Mouse (Mus musculus): ENCODE results near the gene Satl1. TPM values are rescaled to one million over a fixed set of nuclear protein-coding genes. Genes with fewer than 3 reads are reported as not detected.
A peak's percentile ranks its signal among the peaks of the same experiment; 100 is the strongest.
"Not testable (repeated sequence)": the region's sequence is repeated elsewhere in the genome, so short reads cannot be mapped to it uniquely, and the experiment has no call there.

The Satl1 gene
- not detected in 2 replicates for polyA plus RNA-seq (2015; fragmentation: Nextera tagmentation; extraction: Ambion mirVana)

DNA sequence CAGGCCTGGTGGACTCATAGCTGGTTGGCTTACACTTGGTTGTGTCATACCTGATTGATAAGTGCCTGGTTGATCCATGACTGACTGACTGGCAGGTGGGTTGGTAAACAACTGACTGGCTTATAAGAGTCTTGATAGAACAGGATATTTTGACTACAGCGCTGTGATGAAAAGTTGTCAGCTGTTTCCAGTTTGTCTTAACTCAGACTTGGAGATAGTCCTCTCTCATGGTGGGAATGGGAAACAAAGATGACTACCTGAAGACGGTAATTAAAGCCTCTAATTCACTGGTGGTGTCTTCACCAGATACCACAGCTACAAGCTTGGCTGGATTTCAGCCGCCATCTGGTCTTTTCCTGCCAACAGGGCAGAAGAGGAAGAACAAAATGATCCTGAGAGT lies at the start of gene Satl1:
TSS of gene Satl1 (minus strand) at position 101 of the 400 bp plus-strand sequence.
- Histone ChIP-seq H3K4me2 (replicated peaks) (no peak within 1 kb of the TSS), H3K9me3 (no peaks in the 10 kb centered on the region), H3K4me3 (no peak within 1 kb of the TSS), H3K4me1 (no peaks in the 10 kb centered on the region), H3K27ac (replicated peaks) (no peak within 1 kb of the TSS), H3K36me3 (no peaks in the 10 kb centered on the region), H3K9ac (replicated peaks) (no peak within 1 kb of the TSS), H3K27me3 (no peaks in the 10 kb centered on the region)
- no peak for ATAC-seq (replicated peaks)
- 89% methylated on average over 3 of the region's 3 CpGs for WGBS

DNA sequence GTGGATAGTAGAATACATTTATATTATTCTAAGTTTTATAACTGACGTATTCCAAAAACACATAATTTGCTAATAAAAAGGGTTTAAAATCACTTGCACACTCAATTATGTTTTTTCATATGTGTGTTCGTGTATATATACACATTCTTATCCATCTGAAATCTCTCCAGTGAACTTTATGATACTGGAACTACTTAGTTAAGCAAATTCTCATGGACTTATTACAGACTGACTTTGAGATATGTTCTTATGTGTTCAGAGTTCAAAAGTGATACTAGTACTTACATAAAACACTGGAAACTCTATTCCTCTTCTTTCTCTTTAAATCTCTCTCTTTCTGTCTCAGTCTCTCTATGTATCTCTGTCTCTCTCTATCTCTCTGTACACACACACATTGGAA lies 31.5 kb upstream of the Satl1 start:
- H3K9ac ChIP-seq (replicated peaks), result no peak overlapping the region
- no peak overlapping the region for H3K27ac ChIP-seq (replicated peaks)
- no peaks in the 10 kb centered on the region for H3K4me1 ChIP-seq
- no peak overlapping the region for H3K4me3 ChIP-seq
- no peak overlapping the region for H3K4me2 ChIP-seq (replicated peaks)
- no peaks in the 10 kb centered on the region for H3K36me3 ChIP-seq
- ATAC-seq (replicated peaks), result no peak
- 83% methylated on average over 2 of the region's 2 CpGs for WGBS
- H3K27me3 ChIP-seq, result no peaks in the 10 kb centered on the region
- H3K9me3 ChIP-seq, result no peaks in the 10 kb centered on the region

DNA sequence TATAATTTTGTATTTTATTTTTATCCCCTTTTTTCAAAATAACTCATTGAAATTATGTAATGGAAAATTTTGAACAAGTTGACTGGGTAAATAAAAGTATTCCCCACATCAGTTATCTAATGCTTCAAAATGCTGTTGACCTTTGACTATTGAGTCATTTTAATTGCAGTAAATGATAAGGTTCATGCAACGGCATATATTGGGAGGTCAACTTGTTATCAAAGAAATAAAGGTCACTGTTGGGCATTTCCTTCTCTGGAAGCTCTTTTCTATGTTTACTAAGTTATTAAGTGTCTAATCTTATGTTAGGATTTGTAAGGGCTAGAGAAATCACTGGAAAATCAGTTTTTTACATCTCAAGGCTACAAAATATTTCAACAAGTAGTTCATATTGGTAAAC lies 31.0 kb upstream of the Satl1 start:
- no peak overlapping the region for H3K27ac ChIP-seq (replicated peaks)
- H3K27me3 ChIP-seq, result no peaks in the 10 kb centered on the region
- H3K4me3 ChIP-seq, result no peak overlapping the region
- no peak overlapping the region for H3K4me2 ChIP-seq (replicated peaks)
- H3K36me3 ChIP-seq, result no peaks in the 10 kb centered on the region
- ATAC-seq (replicated peaks), result no peak
- no peaks in the 10 kb centered on the region for H3K9me3 ChIP-seq
- H3K9ac ChIP-seq (replicated peaks), result no peak overlapping the region
- H3K4me1 ChIP-seq, result no peaks in the 10 kb centered on the region
- 89% methylated on average over 1 of the region's 1 CpGs for WGBS

DNA sequence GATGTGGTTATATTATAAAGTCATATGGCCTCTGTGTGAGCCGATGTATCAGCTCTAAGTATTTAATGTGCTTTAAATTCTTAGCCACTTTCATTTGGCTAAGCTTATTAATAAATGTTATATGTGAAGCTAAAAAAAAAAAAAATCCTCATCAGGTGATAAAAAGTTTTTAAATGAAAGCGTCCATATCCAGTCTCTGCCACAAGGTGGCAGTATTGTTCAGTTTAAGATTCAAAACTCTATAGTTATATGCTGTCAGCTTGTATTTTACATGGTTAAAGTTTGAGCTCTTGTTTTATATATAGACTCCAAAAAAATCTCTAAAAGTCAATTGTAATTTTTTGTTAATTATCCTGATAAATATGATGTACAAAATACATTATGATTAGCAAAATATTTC lies 16.4 kb upstream of the Satl1 start:
- not testable (repeated sequence) for H3K27ac ChIP-seq (replicated peaks); H3K36me3 ChIP-seq; H3K4me2 ChIP-seq (replicated peaks); H3K4me1 ChIP-seq; ATAC-seq (replicated peaks); H3K27me3 ChIP-seq; H3K9ac ChIP-seq (replicated peaks); H3K4me3 ChIP-seq; H3K9me3 ChIP-seq
- 48% methylated on average over 2 of the region's 2 CpGs for WGBS

DNA sequence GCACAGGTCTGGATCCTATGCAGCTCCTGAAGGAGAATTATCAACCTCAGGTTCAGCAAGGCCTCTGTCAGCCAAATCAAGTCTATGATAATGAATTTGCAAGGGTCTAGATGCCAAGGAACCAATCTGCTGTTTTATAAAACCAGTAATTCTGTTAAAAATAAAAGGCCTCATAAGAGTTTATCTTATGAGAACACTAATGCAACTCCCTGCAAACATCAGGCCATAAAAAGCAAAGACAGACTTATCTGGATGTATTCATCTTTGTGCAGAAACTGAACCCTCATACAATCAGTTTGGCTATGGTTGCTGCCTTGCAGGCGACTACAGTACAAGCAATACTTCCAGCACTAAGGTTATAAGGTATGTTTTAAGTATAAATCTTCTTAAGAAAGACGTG lies 5.7 kb upstream of the Satl1 start:
- no peak overlapping the region for H3K9ac ChIP-seq (replicated peaks)
- no peak overlapping the region for H3K27ac ChIP-seq (replicated peaks)
- H3K36me3 ChIP-seq, result no peaks in the 10 kb centered on the region
- H3K9me3 ChIP-seq, result no peaks in the 10 kb centered on the region
- no peak for ATAC-seq (replicated peaks)
- no peaks in the 10 kb centered on the region for H3K27me3 ChIP-seq
- H3K4me3 ChIP-seq, result no peak overlapping the region
- WGBS, result 75% methylated on average over 2 of the region's 2 CpGs
- H3K4me1 ChIP-seq, result no peaks in the 10 kb centered on the region
- no peak overlapping the region for H3K4me2 ChIP-seq (replicated peaks)

DNA sequence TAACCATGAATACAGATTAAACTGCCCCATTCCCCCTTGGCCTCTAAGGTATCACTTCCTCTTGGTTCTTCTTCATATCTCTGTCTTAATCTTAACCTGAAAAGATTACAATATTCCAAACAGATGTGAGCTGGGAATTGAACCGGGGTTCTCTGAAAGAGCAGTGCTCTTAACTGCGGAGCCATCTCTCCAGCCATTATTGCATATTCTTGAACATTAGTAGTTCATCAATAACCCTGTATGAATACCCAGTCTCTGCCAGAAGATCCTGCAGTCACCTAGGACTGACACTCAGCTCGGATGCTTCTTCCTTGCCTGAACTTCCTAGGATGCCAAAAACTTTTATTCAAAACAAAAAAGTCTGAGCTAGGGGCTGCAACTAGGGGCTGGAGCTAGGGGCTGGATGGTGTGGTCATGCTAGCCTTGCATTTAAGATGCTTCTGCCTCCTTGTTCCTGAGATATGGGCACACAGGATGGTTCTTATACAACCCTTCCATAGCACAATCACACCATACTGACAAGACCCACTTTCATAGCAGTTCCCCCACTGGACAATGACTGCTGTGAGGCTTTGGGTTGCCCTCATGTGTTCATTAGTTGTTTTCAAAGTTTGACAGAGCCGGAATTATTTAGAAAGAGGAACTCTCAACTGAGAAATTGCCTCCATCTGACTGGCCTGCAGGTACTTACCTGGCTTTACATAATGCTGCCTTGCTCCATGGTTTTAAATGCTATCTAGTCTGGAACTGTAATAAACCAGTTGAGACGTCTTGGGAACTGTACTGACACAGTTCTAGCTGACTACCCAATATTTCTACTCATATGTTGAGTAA lies 35.8 kb downstream of the Satl1 start:
- H3K36me3 ChIP-seq; H3K9me3 ChIP-seq; H3K4me2 ChIP-seq (replicated peaks); H3K4me3 ChIP-seq; H3K27ac ChIP-seq (replicated peaks); H3K27me3 ChIP-seq; H3K4me1 ChIP-seq; H3K9ac ChIP-seq (replicated peaks): not testable (repeated sequence)
- peak; percentile 99 for ATAC-seq (replicated peaks)
- WGBS, result 87% methylated on average over 5 of the region's 5 CpGs

DNA sequence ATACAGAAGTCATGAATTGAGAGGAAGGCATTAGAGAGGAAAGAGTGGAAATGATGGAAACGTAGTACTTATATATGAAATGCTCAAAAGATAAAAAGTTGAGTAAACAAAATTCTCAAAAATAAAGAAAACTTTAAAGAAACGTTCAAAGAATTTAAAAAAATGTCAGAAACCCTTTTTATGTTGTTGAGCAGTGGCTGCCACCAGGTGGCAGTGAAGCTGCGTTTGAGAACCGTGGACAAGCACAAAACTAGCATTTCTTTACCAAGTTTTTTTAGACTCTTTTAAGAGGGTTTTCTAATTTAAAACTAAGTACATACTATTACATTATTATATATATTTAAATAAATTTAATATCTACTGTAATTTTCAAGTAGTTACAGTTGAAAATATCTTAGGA lies 38.2 kb downstream of the Satl1 start:
- no peak overlapping the region for H3K9ac ChIP-seq (replicated peaks)
- no peak overlapping the region for H3K4me3 ChIP-seq
- H3K4me1 ChIP-seq, result no peaks in the 10 kb centered on the region
- H3K9me3 ChIP-seq, result peaks cover 7% of the 10 kb centered on the region
- 49% methylated on average over 4 of the region's 4 CpGs for WGBS
- no peaks in the 10 kb centered on the region for H3K36me3 ChIP-seq
- no peak overlapping the region for H3K4me2 ChIP-seq (replicated peaks)
- no peaks in the 10 kb centered on the region for H3K27me3 ChIP-seq
- no peak for ATAC-seq (replicated peaks)
- H3K27ac ChIP-seq (replicated peaks), result no peak overlapping the region

DNA sequence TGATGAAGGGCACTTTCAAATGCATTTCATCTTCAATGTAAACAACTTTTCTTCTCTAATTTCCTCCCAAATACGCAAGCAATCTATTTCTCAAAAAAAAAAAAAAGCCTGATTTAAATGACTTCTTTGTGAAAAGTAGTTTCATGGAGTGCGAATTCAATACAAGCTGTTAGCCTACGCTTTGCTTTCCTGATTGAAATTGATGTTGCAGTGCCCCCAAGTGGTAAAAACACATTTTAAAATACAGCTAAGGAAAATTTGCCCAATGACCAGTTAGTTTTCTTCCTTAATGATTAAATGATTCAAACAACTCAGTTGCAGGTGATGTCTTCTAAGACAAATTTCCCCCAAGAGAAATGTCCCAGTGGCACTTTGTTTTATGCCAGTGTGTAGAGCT lies 58.2 kb downstream of the Satl1 start:
- Histone ChIP-seq H3K36me3 (no peaks in the 10 kb centered on the region), H3K4me3 (no peak overlapping the region), H3K4me2 (replicated peaks) (no peak overlapping the region), H3K9ac (replicated peaks) (no peak overlapping the region), H3K27me3 (no peaks in the 10 kb centered on the region), H3K4me1 (no peaks in the 10 kb centered on the region), H3K9me3 (no peaks in the 10 kb centered on the region), H3K27ac (replicated peaks) (no peak overlapping the region)
- ATAC-seq (replicated peaks), result no peak; the same call in 1 of the 2 replicates
- WGBS, result 22% methylated on average over 3 of the region's 3 CpGs

DNA sequence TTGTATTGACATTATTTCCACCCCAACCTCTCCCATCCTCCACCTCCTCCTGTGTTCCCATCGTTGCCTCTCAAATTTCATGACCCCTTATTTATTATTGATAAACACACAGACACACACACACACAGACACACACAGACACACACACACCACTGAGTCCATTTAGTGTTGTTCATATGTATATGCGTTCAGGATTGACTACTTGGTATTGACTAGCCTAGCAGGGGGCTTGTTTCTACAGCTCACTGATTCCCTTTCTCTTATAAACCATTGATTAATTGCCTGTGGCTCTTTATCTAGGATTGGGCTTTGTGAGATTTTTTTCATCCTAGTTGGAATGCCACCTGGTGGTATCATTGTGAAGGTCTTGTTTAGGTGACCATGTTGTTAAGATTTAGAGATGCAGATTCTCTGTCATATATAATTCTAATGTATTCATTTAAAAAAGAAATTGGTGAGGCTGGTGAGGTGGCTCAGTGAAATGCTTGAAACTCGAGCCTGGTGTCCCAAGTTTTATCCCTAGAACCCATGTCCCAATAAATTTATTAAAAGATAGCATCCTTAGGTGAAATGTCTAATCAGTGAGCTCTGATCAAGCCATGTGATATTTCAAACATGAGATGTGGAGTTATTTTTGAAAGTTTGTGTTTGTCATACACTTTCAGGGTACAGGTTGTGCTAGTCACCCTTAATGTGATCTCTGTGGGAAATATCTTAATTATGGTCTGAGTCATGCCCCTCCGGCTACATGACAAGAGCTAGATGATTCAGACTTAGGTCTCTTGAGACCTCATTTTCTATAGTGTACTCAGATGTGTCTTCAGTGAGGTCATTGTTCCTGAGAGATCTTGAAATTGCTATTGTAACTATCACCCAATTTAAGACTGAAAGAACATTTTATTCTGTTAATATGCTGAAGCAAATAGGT lies 58.8 kb downstream of the Satl1 start:
- 44% methylated on average over 4 of the region's 4 CpGs for WGBS
- no peak overlapping the region for H3K9ac ChIP-seq (replicated peaks)
- H3K9me3 ChIP-seq, result no peaks in the 10 kb centered on the region
- H3K4me2 ChIP-seq (replicated peaks), result no peak overlapping the region
- no peak overlapping the region for H3K4me3 ChIP-seq
- no peak overlapping the region for H3K27ac ChIP-seq (replicated peaks)
- no peaks in the 10 kb centered on the region for H3K4me1 ChIP-seq
- 0 out of 2 replicates have a peak, but pooled peaks have one; percentile 38 for ATAC-seq (replicated peaks)
- no peaks in the 10 kb centered on the region for H3K36me3 ChIP-seq
- no peaks in the 10 kb centered on the region for H3K27me3 ChIP-seq

DNA sequence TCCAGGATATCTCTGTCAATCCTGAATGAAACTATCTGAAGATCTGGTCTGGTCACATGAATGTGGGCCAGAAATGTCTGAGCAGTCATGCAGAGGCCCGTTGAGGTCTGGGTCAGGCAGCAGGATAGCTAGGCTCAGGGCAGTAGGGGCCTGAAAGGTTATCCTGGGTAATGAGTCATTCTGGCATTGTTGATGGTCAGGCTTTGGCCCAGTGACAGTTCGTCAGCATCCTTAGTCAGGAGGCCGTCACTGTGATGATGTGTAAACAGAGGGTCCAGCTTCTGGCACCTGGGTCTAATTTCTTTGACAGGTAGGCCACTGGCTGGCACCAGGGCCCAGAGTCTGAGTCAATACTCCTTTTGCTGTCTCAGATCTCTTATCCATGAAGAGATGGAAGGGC lies 67.1 kb downstream of the Satl1 start:
- Histone ChIP-seq H3K9ac (replicated peaks) (no peak overlapping the region), H3K27ac (replicated peaks) (no peak overlapping the region)
- 73% methylated on average over 3 of the region's 3 CpGs for WGBS

More for the DNA sequence above, 67.1 kb downstream of the Satl1 start:
- Histone ChIP-seq H3K4me1 (no peaks in the 10 kb centered on the region), H3K36me3 (no peaks in the 10 kb centered on the region), H3K27me3 (no peaks in the 10 kb centered on the region), H3K4me2 (replicated peaks) (no peak overlapping the region), H3K9me3 (no peaks in the 10 kb centered on the region), H3K4me3 (no peak overlapping the region)
- ATAC-seq (replicated peaks), result no peak
